ENCODE assay signal across 10 mouse cellular contexts in genomic region chr8:119781086-119781840, GRCm38 (mm10). TPM values are rescaled to one million over a fixed set of nuclear protein-coding genes. Genes with fewer than 3 reads are reported as not detected.
DNase-seq lines count a peak whose midpoint lies in the region; TF ChIP-seq lines count a peak whose summit lies in the region.
"Had no signal": no experiment of that assay in that cellular context is flagged by ENCODE, and none has a peak within 500 bp of the region (broad histone marks: within the 10 kb centered on the region; RNA-seq: fewer than 3 reads in every experiment).

No protein-coding gene starts in this region.

- intact Hi-C loops in left cerebral cortex, adult 2 months (cut with DNase I): loop anchor here (1.0 to 10.0 kb wide), 3 partner anchors 131 to 294 kb away; partner anchors contain the start of genes Gm20388 and Usp10

- DNase-seq in cerebellum, adult 11 months: peak; percentile 48
- no peak for DNase-seq in cerebellum, adult 2 months
- DNase-seq in thymus, postnatal 4 days: peak; percentile 60
- DNase-seq in thymus, postnatal 25 days: no peak
- peak; percentile 62 to 66 for DNase-seq in kidney, postnatal 4 days
- no peak for DNase-seq in left cerebral cortex, adult 2 months (ENCODE audit: extremely low spot score in 1 of 2, low spot score in 2 of 2)
- DNase-seq in embryo, embryonic 9.5 days (ENCODE audit: extremely low spot score): no peak
- DNase-seq in layer of hippocampus, postnatal 25 days (ENCODE audit: extremely low spot score in 1 of 2, low spot score in 1 of 2): no peak
- DNase-seq: right cerebral cortex, postnatal 25 days had no signal

- WGBS in cerebellum, adult 2 months: 67% methylated on average over 4 of the region's 4 CpGs

- peaks cover 13% of the 10 kb centered on the region for H3K4me1 ChIP-seq in cerebellum, adult 2 months (ENCODE audit: control insufficient read depth, insufficient read depth, low read length)

- no peak overlapping the region for H3K4me3 ChIP-seq in cerebellum, adult 2 months (replicated peaks; ENCODE audit: insufficient read depth, low read depth, low read length)
- no peak overlapping the region for H3K4me3 ChIP-seq in left cerebral cortex, adult 2 months
- H3K4me3 ChIP-seq: forebrain, embryonic 10.5 days had no signal

- no peaks in the 10 kb centered on the region for H3K27me3 ChIP-seq in cerebellum, adult 2 months (ENCODE audit: control insufficient read depth, insufficient read depth, low read length)

- TF ChIP-seq CTCF in cerebellum, adult 2 months (IDR thresholded peaks at IDR 0.05; ENCODE audit: borderline replicate concordance, insufficient read depth, low read depth, low read length): no peak
- TF ChIP-seq CTCF in left cerebral cortex, adult 2 months (IDR thresholded peaks at IDR 0.05): no peak

- no peak for TF ChIP-seq POLR2A in cerebellum, adult 2 months (IDR thresholded peaks at IDR 0.05; ENCODE audit: borderline replicate concordance, insufficient read depth, low read length)

- H3K27ac ChIP-seq in cerebellum, adult 2 months (ENCODE audit: insufficient read depth, low read length): no peak overlapping the region
- H3K27ac ChIP-seq in left cerebral cortex, adult 2 months: no peak overlapping the region
- H3K27ac ChIP-seq: forebrain, embryonic 10.5 days had no signal

RNA-seq across cellular contexts. Expression of gene Tldc1, which starts 3.0 kb away (rescaled TPM):
- 10.8 and 11.0 TPM in 2 replicates for polyA plus RNA-seq in cerebellum, adult 2 months (2012; rRNA removed)
- total RNA-seq in left cerebral cortex, adult 2 months (2021): 10 to 100 TPM; 13.6 to 13.7 TPM
- total RNA-seq in layer of hippocampus, postnatal 25 days (2021): 10 to 100 TPM; 14.1 to 17.0 TPM

RNA-seq across cellular contexts. Expression of gene Cotl1, which starts 59.1 kb away (rescaled TPM):
- 149 and 156 TPM in 2 replicates for polyA plus RNA-seq in cerebellum, adult 2 months (2012; rRNA removed)
- total RNA-seq in left cerebral cortex, adult 2 months (2021): 10 to 100 TPM; 60.1 to 61.4 TPM
- total RNA-seq in layer of hippocampus, postnatal 25 days (2021): 100 to 1,000 TPM; 121 to 140 TPM

Comparison
In these comparisons a context has a peak if more than half of its experiments do, and no peak if none do; other contexts are left out.
1. DNase-seq: peak in cerebellum, adult 11 months (single experiment), thymus, postnatal 4 days (single experiment) and kidney, postnatal 4 days (2 of 2); none in cerebellum, adult 2 months (0 of 2), thymus, postnatal 25 days (single experiment), left cerebral cortex, adult 2 months (0 of 2), embryo, embryonic 9.5 days (single experiment) and layer of hippocampus, postnatal 25 days (0 of 2).